Mouse (Mus musculus) heart, postnatal 36 days (tissue): Measurements from ENCODE around the gene Cers6. TPM values are rescaled to one million over a fixed set of nuclear protein-coding genes. Genes with fewer than 3 reads are reported as not detected.

Source experiments
- DNase-seq, 2 experiments: peaks; one replicate each; pipeline ENCODE4 v3.0.0; 2021 to 2022
- intact Hi-C: fragments of 180-260 bp; cut with DNase I; formaldehyde crosslinking; loops from one replicate; pipeline ENCODE4 v1.15.1; 2025
- total RNA-seq, 2 experiments: library from RNA; stranded (reverse); gene quantifications; 2 replicates each; pipeline ENCODE4 v1.2.3; 2021

Cers6 gene
- total RNA-seq, 2 experiments from 2014 or later, result 9.1 to 12.0 TPM

GRCm38 (mm10) chr2:68874575-68874974 lies 13.3 kb downstream of the Cers6 start:
- intact Hi-C loops, result no loop called here
- DNase-seq, result no peak

- intact Hi-C loops, result no loop called here
- DNase-seq, result no peak
These were observed 17.9 kb downstream of the Cers6 start for GRCm38 (mm10) chr2:68879071-68879651.

GRCm38 (mm10) chr2:68884573-68884972 lies 23.3 kb downstream of the Cers6 start:
- no peak for DNase-seq
- intact Hi-C loops, result no loop called here

DNA sequence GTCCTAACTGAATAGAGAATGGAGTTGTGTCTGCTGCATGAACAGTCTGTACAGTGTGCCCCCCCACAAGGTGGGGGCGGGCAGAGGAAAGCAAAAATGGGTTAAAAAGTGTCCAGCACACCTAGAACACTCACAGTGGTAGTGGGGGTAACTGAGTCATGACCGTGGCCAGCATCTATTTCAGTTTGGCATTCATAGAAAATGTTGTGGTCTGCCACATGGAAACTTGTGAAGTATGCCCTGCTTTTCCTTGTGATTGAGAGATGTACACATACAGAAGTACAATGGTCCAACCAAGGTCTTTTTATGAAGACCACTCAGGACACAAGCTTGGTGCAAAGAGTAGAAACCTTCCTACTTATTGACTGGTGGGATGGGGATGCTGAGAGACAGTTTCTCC lies 24.0 kb downstream of the Cers6 start:
- intact Hi-C loops, result no loop called here

DNA sequence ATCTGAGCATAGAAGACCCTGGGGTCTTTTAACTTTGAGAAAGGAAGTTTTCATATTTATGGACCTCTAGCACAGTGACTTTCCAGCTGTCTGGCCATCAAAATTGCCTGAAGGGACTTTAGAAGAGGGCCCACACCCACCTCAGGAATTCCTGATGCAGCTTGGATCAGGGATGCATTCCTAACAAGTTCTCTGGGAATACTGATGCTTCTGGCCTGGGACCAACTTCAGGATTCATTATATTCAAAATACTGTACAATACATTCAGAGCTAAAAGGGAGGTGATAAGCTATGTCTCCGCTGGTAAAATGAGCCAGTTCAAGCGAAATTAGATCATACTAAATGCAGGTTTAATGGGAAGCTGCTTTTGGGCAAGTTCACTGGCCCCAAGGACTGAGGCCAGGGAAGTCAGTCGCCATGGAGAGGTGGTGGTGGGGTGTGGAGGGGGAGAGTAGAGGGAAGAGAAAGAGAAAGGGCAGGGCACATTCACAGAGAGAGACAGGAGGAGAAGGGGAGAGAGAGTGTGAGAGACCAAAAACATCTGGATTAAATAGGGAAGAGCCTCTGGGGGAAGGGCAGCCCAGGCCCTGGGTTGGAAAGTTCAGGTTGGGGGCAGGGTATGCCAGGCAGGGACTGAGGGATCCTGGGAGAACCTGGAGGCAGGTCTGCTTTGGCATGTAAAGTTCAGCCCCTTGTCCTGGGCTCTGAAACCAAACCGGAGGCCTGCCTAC lies 24.7 kb downstream of the Cers6 start:
- no peak for DNase-seq
- intact Hi-C loops, result no loop called here

More for the DNA sequence above, 24.0 kb downstream of the Cers6 start:
- no peak for DNase-seq

DNA sequence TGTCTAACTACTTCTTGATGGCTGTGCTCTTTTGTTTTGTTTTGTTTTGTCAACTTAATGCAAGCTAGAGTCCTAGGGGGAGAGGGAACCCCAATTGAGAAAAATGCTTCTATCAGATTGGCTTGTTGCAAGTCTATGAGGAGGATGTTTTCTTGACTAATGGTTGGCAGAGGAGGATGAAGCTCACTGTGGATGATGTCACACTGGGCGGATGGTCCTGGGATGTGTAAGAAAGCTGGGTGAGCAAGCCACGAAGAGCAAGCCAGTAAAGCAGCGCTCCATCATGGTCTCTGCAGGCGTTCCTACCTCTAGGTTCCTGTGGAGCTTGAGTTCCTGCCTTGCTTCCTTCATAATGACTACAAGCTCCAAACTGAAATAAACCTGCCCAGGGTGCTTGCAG lies 25.4 kb downstream of the Cers6 start:
- intact Hi-C loops, result no loop called here
- no peak for DNase-seq

DNA sequence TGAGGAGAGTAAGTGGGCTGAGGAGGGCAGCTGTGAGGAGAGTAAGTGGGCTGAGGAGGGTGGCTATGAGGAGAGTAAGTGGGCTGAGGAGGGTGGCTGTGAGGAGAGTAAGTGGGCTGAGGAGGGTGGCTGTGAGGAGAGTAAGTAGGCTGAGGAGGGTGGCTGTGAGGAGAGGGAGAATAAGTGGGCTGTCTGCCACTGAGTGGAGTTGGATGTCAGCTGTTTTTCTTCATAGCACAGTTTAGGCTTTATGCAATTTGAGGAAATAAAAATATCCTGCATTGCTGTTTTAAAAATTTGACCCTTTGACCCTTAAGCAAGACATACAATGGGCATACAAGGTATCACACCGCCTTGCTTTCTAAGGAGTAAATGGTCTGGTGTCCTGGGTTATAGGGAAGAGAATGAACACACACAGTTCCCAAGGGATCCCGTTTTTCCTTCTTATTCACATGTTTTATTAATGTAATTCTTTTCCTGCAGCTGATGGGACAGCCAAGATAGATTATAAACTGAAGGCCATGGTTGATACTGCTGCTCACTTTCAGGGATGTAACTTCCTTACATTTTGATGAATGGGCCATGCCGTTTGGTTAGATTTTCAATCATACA lies 27.0 kb downstream of the Cers6 start:
- no peak for DNase-seq
- intact Hi-C loops, result no loop called here

DNA sequence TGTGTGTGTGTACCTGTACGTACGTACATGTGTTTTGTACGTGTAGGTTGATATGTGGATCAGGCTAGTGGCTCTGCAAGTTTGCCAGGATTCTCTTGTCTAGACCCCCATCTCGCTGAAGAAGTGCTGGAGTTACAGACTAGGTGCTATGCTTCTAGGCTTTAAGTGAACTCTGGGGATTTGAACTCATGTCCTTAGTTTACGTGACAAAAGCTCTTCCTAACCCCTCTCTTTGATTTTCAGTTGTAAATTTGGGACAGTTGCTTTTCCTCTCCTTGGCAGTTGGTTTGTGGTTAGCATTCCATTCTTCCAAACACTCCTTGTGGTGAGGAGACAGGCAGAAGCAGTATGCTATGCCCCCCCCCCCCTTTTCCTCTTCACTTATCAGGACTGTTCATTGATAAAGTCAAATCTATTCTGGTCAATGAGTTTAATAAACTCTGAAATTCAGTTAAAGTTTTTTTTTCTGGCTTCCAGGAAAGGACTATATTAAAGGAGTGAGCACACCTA lies 28.5 kb downstream of the Cers6 start:
- no peak for DNase-seq
- intact Hi-C loops, result no loop called here

GRCm38 (mm10) chr2:68892476-68892875 lies 31.2 kb downstream of the Cers6 start:
- intact Hi-C loops, result no loop called here
- DNase-seq, result no peak

DNA sequence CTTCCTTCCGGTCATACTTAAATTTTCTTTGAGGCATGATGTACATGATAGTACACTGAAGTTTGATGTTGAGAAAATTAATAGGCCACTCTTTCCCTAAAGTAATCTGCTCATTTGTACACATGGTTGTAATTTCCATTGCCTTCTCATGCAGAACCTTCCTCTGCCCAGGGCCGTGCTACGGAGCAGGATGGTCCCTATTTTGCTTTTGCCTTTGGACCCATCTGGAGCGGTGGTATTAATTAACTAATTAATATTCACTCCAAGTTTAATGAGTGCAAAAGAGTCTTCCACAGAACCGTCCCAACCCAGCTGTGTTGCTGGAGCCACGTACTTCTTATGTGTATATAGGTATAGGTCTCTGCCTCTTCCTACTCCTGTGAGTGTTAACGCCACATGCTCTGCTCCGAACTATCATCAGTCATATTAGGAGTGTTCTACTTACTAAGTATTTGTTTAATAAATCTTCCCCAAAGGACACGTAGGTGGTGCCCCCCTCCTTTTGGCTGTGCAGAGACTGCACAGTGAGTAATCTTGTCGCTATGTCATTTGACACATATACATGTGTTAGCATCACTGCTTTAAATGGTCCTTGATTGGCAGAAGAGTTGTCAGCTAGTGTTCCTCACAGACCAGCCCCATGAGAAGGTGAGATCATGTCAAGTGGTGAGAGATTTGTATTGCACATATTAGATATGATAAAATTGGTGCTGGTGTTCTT lies 34.0 kb downstream of the Cers6 start:
- DNase-seq, result no peak
- intact Hi-C loops, result no loop called here

DNA sequence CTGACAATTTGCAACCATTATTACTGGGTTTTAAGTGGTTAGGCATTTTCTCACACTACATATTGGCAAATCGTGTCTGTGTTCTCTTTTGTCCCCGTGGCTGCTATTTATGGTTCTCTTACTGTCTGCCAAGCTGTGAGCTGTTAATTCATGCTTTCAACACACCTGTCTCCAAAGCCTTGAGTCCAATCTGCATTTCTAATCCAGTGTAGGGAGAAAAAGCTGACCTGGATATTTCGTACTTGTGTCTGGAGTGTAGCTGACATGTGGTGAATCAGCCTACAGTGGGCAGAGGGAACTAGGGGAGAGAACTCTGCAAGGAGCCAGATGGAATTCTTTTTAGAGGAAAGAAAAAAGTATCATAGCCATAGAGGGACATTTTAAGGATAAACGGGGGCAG lies 35.0 kb downstream of the Cers6 start:
- DNase-seq, result no peak
- intact Hi-C loops, result no loop called here

DNA sequence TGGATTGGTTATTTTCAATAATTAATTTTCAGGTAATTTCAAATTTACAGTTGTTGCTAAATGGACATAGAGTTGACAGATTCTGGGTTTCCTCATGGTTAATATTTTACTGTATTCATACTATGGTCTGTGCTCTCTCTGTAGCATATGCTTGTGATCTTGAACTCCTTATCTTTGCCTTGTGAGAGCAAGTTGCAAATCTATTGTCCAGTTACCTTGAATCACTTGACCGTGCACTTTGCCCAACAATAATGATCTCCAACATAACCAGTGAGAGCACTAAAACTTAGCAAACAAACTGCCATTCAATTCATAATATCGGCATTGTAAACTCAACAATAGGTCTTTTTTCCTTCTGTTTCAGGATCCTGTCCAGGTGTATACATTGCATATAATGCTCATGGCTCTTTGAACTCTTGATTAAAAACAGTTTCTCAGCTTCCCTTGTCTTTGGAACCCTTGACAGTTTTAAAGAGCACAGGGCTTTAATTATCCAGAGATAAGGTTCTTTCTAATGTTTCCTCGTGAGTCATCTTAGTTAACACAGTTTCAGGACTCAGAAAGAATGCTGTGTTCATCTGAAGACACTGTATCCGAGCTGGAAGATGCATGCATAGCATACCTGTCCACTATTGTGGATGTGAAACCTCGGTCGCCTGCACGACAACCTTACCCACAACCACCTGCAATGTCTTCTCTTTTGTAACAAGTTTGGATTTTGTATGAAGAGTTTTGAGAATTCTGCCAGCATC lies 38.7 kb downstream of the Cers6 start:
- no peak for DNase-seq
- intact Hi-C loops, result no loop called here

- intact Hi-C loops, result no loop called here
- no peak for DNase-seq
These were observed 39.6 kb downstream of the Cers6 start for GRCm38 (mm10) chr2:68900640-68901378.

DNA sequence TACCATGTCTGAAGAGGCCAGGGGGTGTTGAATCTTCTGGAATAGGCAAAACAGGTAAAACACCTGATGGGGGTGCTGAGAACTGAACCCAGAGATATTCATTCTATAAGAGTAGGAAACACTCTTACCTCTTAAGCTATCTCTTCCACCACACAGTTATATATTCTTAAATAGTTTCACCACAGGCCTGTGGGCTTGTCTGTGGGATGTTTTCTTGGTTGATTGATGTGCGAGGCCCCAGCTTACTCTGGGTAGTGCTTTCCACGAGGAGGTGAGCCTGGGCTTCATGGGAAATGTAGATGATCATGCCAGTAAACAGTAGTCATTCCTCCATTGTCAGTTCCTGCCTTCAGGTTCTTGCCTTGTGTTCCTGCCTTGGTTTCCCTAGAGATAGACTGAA lies 40.5 kb downstream of the Cers6 start:
- intact Hi-C loops, result no loop called here
- DNase-seq, result no peak

DNA sequence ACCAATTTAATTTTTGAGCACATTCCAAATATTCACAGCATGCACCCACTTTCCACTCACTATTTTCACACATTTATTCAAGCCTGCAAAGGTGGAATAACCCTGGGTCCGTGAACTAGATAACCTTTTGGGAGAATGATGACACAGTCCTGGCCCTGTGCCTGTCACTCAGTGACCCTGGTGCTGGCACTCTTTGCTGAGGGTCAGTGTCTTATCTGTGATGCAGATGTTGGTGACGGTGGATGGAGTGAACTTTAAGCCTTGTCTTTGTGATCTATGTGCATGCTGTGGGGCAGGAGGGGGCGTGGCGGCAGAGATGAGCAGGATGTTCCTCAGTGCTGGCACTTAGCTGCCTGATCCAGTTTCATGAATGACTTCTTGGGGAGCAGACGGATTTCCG lies 41.3 kb downstream of the Cers6 start:
- intact Hi-C loops, result no loop called here

DNA sequence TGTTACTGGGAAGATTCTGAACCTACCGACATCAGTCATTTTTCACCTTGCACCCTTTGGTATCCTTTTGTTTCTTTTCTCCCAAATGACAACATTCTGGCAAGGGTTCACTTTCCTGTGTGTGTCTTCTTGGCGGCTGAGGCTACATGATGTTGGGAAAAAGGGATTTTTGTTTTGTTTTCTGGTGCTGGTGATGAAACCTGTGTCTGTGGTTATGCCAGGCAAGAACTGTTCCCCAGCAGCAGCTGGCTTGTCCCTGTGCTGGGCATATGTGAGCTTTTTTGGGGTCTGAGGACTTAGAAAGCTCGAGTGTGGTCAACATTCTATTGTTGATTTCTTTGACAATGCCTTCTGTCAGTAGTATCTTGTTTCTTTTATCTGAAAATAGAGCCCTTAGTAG lies 45.7 kb downstream of the Cers6 start:
- DNase-seq, result no peak
- intact Hi-C loops, result no loop called here

More for the DNA sequence above, 41.3 kb downstream of the Cers6 start:
- no peak for DNase-seq

DNA sequence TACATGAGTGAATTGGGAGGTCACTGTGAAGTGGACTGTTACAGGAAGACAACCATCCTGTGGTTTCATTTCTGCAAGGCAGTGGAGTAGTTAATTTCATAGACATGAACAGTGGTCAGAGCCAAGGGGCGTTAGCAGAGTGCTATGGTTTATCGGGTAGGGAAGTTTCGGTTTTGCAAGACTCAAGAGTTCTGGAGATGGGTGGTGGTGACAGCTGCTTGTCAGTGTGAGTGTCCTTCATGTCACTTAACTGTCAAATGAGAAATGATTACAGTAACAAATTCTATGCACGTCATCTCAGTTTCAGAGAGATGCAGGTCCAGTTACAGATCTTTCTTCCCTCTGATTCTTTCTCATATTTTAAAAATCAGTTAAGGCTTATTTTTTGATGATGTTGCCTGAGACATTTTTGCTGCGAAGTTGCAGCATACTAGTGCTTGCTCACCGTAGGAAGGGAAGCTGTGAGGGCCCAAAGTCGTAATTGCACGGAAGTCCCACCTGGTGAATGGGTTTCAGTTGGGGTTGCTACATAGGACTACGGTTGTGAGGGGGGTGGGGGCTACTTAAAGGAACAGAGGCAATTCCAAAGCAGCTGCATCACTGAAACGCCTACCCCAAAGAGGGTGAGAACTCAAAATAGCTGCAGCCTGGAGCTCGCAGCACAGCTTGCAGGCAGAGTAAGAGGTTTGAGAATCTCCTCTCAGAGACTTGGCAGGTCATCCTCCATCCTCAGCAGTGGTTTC lies 46.7 kb downstream of the Cers6 start:
- intact Hi-C loops, result no loop called here
- DNase-seq, result peak in 1 of 2 experiments; percentile 19

DNA sequence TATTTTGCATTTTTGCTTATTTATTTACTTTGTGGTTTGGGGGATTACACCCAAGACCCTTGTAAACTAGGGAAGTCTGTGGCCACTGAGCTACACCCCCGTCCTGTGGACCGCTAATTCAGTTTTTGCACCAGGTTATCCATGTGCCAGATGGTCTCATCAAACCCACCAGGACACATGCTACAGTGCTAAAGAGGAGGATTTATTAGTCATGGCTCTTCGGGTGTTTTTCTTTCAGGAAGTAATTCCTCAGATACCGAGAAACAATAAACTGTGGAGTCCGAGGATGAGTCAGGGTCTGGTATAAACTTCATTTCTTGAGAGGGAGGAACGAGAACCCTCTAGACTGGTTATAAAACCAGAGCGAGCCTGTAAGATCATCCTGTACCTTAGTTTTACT lies 49.5 kb downstream of the Cers6 start:
- intact Hi-C loops, result no loop called here
- DNase-seq, result no peak
